Comparison of ENCODE assay signal across 8 mouse cellular contexts in genomic region chr6:22325364-22326072, GRCm38 (mm10). TPM values are rescaled to one million over a fixed set of nuclear protein-coding genes. Genes with fewer than 3 reads are reported as not detected.
DNase-seq lines count a peak whose midpoint lies in the region; ATAC-seq and TF ChIP-seq lines count a peak whose summit lies in the region.

No protein-coding gene starts in this region.

- H3K4me2 ChIP-seq in intestine, postnatal 0 days (replicated peaks; ENCODE audit: low read depth) = no peak overlapping the region
- H3K4me2 ChIP-seq in limb, embryonic 12.5 days = no peak overlapping the region
- no peak overlapping the region for H3K4me2 ChIP-seq in midbrain, postnatal 0 days (ENCODE audit: low read depth, low read length, poor library complexity, severe bottlenecking)

- peak; percentile 78 for DNase-seq in gastrocnemius, adult 18-20 months (ENCODE audit: low spot score)
- DNase-seq in gastrocnemius, postnatal 25 days = no peak
- peak; percentile 75 for DNase-seq in cerebellum, adult 9-10 months
- peak; percentile 45 to 73 for DNase-seq in frontal cortex, postnatal 10 days (ENCODE audit: low spot score in 2 of 2)
- peak; percentile 84 for DNase-seq in midbrain, postnatal 0 days (ENCODE audit: low spot score)
- DNase-seq in spleen, postnatal 36 days (ENCODE audit: low spot score in 2 of 2) = peak; percentile 60 to 66

- no peak overlapping the region for H3K9ac ChIP-seq in intestine, postnatal 0 days (ENCODE audit: low read depth, low read length)
- H3K9ac ChIP-seq in limb, embryonic 12.5 days (replicated peaks) = no peak overlapping the region
- H3K9ac ChIP-seq in midbrain, postnatal 0 days (replicated peaks; ENCODE audit: low read length, poor library complexity, severe bottlenecking) = no peak overlapping the region

- H3K36me3 ChIP-seq in intestine, postnatal 0 days (ENCODE audit: control insufficient read depth, insufficient read depth) = peaks cover 19% of the 10 kb centered on the region
- H3K36me3 ChIP-seq in limb, embryonic 12.5 days = peaks cover 28% of the 10 kb centered on the region
- H3K36me3 ChIP-seq in midbrain, postnatal 0 days (ENCODE audit: insufficient read depth, low read length) = peaks cover 7% of the 10 kb centered on the region; the same call in 1 of the 2 replicates

- no peak overlapping the region for H3K27ac ChIP-seq in intestine, postnatal 0 days (ENCODE audit: low read depth, low read length)
- H3K27ac ChIP-seq in limb, embryonic 12.5 days = no peak overlapping the region
- no peak overlapping the region for H3K27ac ChIP-seq in midbrain, postnatal 0 days (ENCODE audit: low read depth, low read length)

- peaks cover 3% of the 10 kb centered on the region; the same call in 1 of the 2 replicates for H3K4me1 ChIP-seq in intestine, postnatal 0 days (replicated peaks; ENCODE audit: control insufficient read depth, insufficient read depth, low read length)
- no peaks in the 10 kb centered on the region for H3K4me1 ChIP-seq in limb, embryonic 12.5 days (replicated peaks)
- H3K4me1 ChIP-seq in midbrain, postnatal 0 days (ENCODE audit: insufficient read depth, low read length) = no peaks in the 10 kb centered on the region

- no peaks in the 10 kb centered on the region for H3K9me3 ChIP-seq in intestine, postnatal 0 days (ENCODE audit: control insufficient read depth)
- H3K9me3 ChIP-seq in limb, embryonic 12.5 days = no peaks in the 10 kb centered on the region
- H3K9me3 ChIP-seq in midbrain, postnatal 0 days (ENCODE audit: low read length) = no peaks in the 10 kb centered on the region

- no peak overlapping the region for H3K4me3 ChIP-seq in intestine, postnatal 0 days (ENCODE audit: low read depth, low read length)
- no peak overlapping the region for H3K4me3 ChIP-seq in limb, embryonic 12.5 days (replicated peaks)
- no peak overlapping the region for H3K4me3 ChIP-seq in midbrain, postnatal 0 days (ENCODE audit: low read depth, low read length)

- peak; percentile 31; the same call in 1 of the 2 replicates for ATAC-seq in intestine, postnatal 0 days
- peak; percentile 28; the same call in 1 of the 2 replicates for ATAC-seq in limb, embryonic 12.5 days (ENCODE audit: insufficient number of reproducible peaks, insufficient read depth, low FRiP score, low TSS enrichment, low read depth)
- peak; percentile 64; the same call in 1 of the 2 replicates for ATAC-seq in midbrain, postnatal 0 days (ENCODE audit: low FRiP score)

- TF ChIP-seq CTCF in intestine, postnatal 0 days (IDR thresholded peaks at IDR 0.05; ENCODE audit: low read depth) = peak; percentile 89
- TF ChIP-seq CTCF in midbrain, postnatal 0 days (IDR thresholded peaks at IDR 0.05) = peak; percentile 94

- no peaks in the 10 kb centered on the region for H3K27me3 ChIP-seq in intestine, postnatal 0 days (replicated peaks; ENCODE audit: control insufficient read depth, insufficient read depth, low read length)
- no peaks in the 10 kb centered on the region for H3K27me3 ChIP-seq in limb, embryonic 12.5 days
- no peaks in the 10 kb centered on the region for H3K27me3 ChIP-seq in midbrain, postnatal 0 days (ENCODE audit: insufficient read depth, low read length)

- 53% methylated on average over 13 of the region's 13 CpGs for WGBS in intestine, postnatal 0 days
- 58% methylated on average over 13 of the region's 13 CpGs for WGBS in limb, embryonic 12.5 days
- WGBS in midbrain, postnatal 0 days = 57% methylated on average over 13 of the region's 13 CpGs

RNA-seq across cellular contexts. Expression of gene Fam3c, which starts 30.5 kb away (rescaled TPM):
- 10 to 100 TPM; 21.5 to 22.8 TPM for total RNA-seq in gastrocnemius, adult 18-20 months (2021)
- 10 to 100 TPM; 12.9 to 17.4 TPM for total RNA-seq in gastrocnemius, postnatal 25 days (2021)
- 58.7 and 59.9 TPM in 2 replicates for polyA plus RNA-seq in intestine, postnatal 0 days (2015; fragmentation: Nextera tagmentation; extraction: Ambion mirVana)
- polyA plus RNA-seq in limb, embryonic 12.5 days (2016; fragmentation: Nextera tagmentation; extraction: Ambion mirVana) = 41.8 and 42.0 TPM in 2 replicates
- total RNA-seq in midbrain, postnatal 0 days (2014; rRNA removed) = 68.7 and 74.5 TPM in 2 replicates
- polyA plus RNA-seq in midbrain, postnatal 0 days (2015; fragmentation: Nextera tagmentation; extraction: Ambion mirVana) = 130 and 135 TPM in 2 replicates

RNA-seq across cellular contexts. Expression of gene Wnt16, which starts 37.5 kb away (rescaled TPM):
- 1 to 10 TPM in 1 of 2 experiments, under 1 TPM in 1; 0.64 to 4.7 TPM for total RNA-seq in gastrocnemius, adult 18-20 months (2021)
- 1 to 10 TPM; 1.7 to 2.4 TPM for total RNA-seq in gastrocnemius, postnatal 25 days (2021)
- polyA plus RNA-seq in intestine, postnatal 0 days (2015; fragmentation: Nextera tagmentation; extraction: Ambion mirVana) = 0.07 and 0.08 TPM in 2 replicates
- 1.2 TPM in 2 replicates for polyA plus RNA-seq in limb, embryonic 12.5 days (2016; fragmentation: Nextera tagmentation; extraction: Ambion mirVana)
- total RNA-seq in midbrain, postnatal 0 days (2014; rRNA removed) = 1.9 and 2.0 TPM in 2 replicates
- 0.27 and 0.75 TPM in 2 replicates for polyA plus RNA-seq in midbrain, postnatal 0 days (2015; fragmentation: Nextera tagmentation; extraction: Ambion mirVana)
